Mouse (Mus musculus): ENCODE results near the gene Mkln1.

- TF ChIP-seq CTCF (IDR thresholded peaks at IDR 0.05; ENCODE audit: low read depth, low read length) = no peak
- TF ChIP-seq POLR2A (IDR thresholded peaks at IDR 0.05; ENCODE audit: extremely low read depth, insufficient read depth, low read length) = no peak
Observed at GRCm38 (mm10) chr6:31518338-31518698, 119.8 kb downstream of the Mkln1 start.

Measured in liver, adult 2 months (tissue).